Mouse (Mus musculus) brain, embryonic 18.5 days (tissue): Measurements from ENCODE around the gene Gosr2.

ENCODE experiments used
- DNase-seq: peaks from one replicate; pipeline ENCODE4 v3.0.0-alpha.2; 2012; ENCODE audit warnings: low read depth, low spot score

Gene Gosr2

GRCm38 (mm10) chr11:103647921-103648620 lies 49.6 kb downstream of the Gosr2 start:
- no peak for DNase-seq

GRCm38 (mm10) chr11:103646301-103646700 lies 51.4 kb downstream of the Gosr2 start:
- DNase-seq = no peak

GRCm38 (mm10) chr11:103645731-103646130 lies 52.0 kb downstream of the Gosr2 start:
- DNase-seq = no peak

GRCm38 (mm10) chr11:103643211-103643610 lies 54.5 kb downstream of the Gosr2 start:
- no peak for DNase-seq

- DNase-seq = no peak
These were observed 58.2 kb downstream of the Gosr2 start for GRCm38 (mm10) chr11:103639407-103639946.

GRCm38 (mm10) chr11:103638790-103639189 lies 58.9 kb downstream of the Gosr2 start, which contains the start of gene Lyzl6:
Gene Lyzl6 (minus strand): TSS chr11:103638890.
- DNase-seq = no peak

- DNase-seq = no peak
These were observed 61.4 kb downstream of the Gosr2 start for GRCm38 (mm10) chr11:103636261-103636660.

GRCm38 (mm10) chr11:103635481-103635880 lies 62.2 kb downstream of the Gosr2 start:
- DNase-seq = no peak

GRCm38 (mm10) chr11:103634806-103635205 lies 62.9 kb downstream of the Gosr2 start:
- DNase-seq = no peak

- no peak for DNase-seq
These were observed 70.2 kb downstream of the Gosr2 start for GRCm38 (mm10) chr11:103627453-103627852.
